Mouse (Mus musculus) thymus, postnatal 0 days (tissue): Measurements from ENCODE around the gene Nr2c2. TPM values are rescaled to one million over a fixed set of nuclear protein-coding genes. Genes with fewer than 3 reads are reported as not detected.
"Not testable (repeated sequence)": the region's sequence is repeated elsewhere in the genome, so short reads cannot be mapped to it uniquely, and the experiment has no call there.

ENCODE experiments used
- DNase-seq: peaks from one replicate; pipeline ENCODE4 v3.0.0-alpha.2; 2015; ENCODE audit warnings: low spot score
- polyA plus RNA-seq: library from polyadenylated mRNA; unstranded; fragments of >200 nt; fragmentation: Nextera tagmentation; extraction: Ambion mirVana; gene quantifications from 2 replicates; pipeline ENCODE4 v1.2.1, GENCODE M21; 2015

Gene Nr2c2
- polyA plus RNA-seq = 18.3 and 27.0 TPM in 2 replicates

GRCm38 (mm10) chr6:92091130-92091591 lies at the start of gene Nr2c2:
TSS of gene Nr2c2 (plus strand) at chr6:92091390.
- peak; percentile 88 for DNase-seq

GRCm38 (mm10) chr6:92042055-92042454 lies 49.1 kb upstream of the Nr2c2 start:
- no peak for DNase-seq

- DNase-seq = no peak
These were observed 48.3 kb upstream of the Nr2c2 start for GRCm38 (mm10) chr6:92042850-92043249.

GRCm38 (mm10) chr6:92057768-92058167 lies 33.4 kb upstream of the Nr2c2 start:
- DNase-seq = no peak

- DNase-seq = no peak
These were observed 29.5 kb upstream of the Nr2c2 start for GRCm38 (mm10) chr6:92061725-92062124.

- DNase-seq = no peak
These were observed 27.7 kb upstream of the Nr2c2 start for GRCm38 (mm10) chr6:92063452-92063851.

GRCm38 (mm10) chr6:92064101-92064500 lies 27.1 kb upstream of the Nr2c2 start:
- DNase-seq = no peak

GRCm38 (mm10) chr6:92065721-92066496 lies 25.3 kb upstream of the Nr2c2 start:
- peak; percentile 28 for DNase-seq

GRCm38 (mm10) chr6:92067146-92067790 lies 23.9 kb upstream of the Nr2c2 start:
- peak; percentile 72 for DNase-seq

- DNase-seq = no peak
These were observed 19.9 kb upstream of the Nr2c2 start for GRCm38 (mm10) chr6:92071121-92071839.

- DNase-seq = no peak
These were observed 10.5 kb upstream of the Nr2c2 start for GRCm38 (mm10) chr6:92080730-92081129.

- no peak for DNase-seq
These were observed 8.4 kb upstream of the Nr2c2 start for GRCm38 (mm10) chr6:92082756-92083155.

- DNase-seq = no peak
These were observed 6.3 kb upstream of the Nr2c2 start for GRCm38 (mm10) chr6:92084932-92085331.

GRCm38 (mm10) chr6:92089141-92089540 lies 2.0 kb upstream of the Nr2c2 start:
- not testable (repeated sequence) for DNase-seq

GRCm38 (mm10) chr6:92089982-92090381 lies 1.2 kb upstream of the Nr2c2 start:
- no peak for DNase-seq

- DNase-seq = no peak
These were observed 693 bp upstream of the Nr2c2 start for GRCm38 (mm10) chr6:92090497-92090896.

GRCm38 (mm10) chr6:92091767-92092489 lies 738 bp downstream of the Nr2c2 start:
- DNase-seq = peak; percentile 99

- no peak for DNase-seq
These were observed 1.5 kb downstream of the Nr2c2 start for GRCm38 (mm10) chr6:92092737-92093136.

GRCm38 (mm10) chr6:92093869-92094268 lies 2.7 kb downstream of the Nr2c2 start:
- no peak for DNase-seq

- no peak for DNase-seq
These were observed 9.6 kb downstream of the Nr2c2 start for GRCm38 (mm10) chr6:92100679-92101360.

GRCm38 (mm10) chr6:92124547-92124946 lies 33.4 kb downstream of the Nr2c2 start:
- DNase-seq = no peak
